Mouse (Mus musculus) 416B (cell line): ENCODE results near the gene Capns1.
"Not testable (repeated sequence)": the region's sequence is repeated elsewhere in the genome, so short reads cannot be mapped to it uniquely, and the experiment has no call there.

Experiments
- DNase-seq: peaks from one replicate; pipeline ENCODE4 v3.0.0; 2011; ENCODE audit warnings: low read depth

Capns1 gene

DNA sequence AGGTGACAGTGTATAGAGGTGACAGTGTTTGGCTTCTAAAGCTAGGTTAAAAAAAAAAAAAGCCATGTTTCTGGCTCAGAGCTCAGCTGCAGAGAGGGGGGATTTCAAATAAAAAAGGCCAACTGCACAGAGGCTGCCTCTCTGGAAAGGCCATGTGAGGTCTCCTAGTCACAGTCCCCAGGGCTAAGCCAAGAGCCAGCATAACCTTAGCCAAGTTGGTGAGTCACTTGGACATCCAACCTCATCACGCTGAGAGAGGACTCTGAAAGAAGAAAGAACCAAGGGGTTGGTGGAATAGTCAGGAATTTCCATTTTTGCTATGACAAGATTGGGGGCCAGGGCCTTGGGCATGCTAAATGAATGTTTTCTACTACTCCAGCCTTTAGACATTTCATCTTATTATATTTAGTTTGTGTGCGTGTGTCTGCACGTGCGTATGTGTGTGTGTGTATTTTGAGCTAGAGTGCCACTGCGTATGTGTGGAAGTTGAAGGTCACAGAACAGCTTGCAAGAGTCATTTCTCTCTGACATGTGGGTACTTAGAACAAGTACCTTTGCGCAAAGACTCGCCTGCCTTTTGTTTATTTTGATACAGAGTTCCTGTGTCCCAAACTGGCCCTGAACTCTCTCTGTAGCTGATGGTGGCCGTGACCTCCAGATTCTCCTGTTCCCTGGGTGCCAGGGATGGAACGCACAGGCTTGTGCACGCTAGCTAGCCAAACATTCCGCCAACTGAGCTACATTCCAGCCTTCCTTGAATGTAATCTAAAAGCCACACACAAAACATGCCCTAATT lies 4.5 kb upstream of the Capns1 start:
- DNase-seq = no peak

DNA sequence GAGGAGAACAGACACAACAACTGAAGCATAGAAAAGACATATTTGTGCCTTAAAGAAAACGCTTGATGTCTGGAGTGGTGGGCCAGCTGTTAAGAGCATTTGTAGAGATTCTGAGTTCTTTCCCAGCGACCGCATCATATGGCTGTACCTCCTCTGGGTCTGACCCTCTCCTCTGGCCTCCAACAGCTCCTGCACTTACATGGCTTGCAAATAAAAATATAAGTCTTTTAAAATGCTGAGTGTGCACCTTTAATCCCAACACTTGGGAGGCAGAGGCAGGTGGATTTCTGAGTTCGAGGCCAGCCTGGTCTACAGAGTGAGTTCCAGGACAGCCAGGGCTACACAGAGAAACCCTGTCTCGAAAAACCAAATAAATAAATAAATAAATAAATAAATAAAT lies 2.0 kb upstream of the Capns1 start:
- not testable (repeated sequence) for DNase-seq

DNA sequence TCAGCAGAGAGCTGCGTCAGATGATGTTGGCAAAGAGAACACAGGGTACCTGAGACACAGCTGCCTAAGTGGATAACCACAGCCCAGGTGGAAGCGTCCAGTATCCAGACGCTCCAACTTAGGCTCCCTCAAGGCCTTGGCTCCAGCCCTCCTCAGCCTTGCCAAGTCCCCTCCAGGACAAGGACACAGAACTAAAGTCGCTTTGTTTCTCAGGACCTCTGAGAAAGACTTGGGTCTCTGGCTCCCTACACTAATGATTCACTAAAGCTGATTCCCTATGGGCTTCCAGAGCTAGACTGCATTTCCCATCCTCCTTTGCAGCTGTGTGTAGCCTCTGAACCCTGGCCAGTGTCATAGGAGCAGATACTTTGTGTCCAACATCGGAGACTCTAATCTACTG lies 1.6 kb upstream of the Capns1 start:
- DNase-seq = no peak

DNA sequence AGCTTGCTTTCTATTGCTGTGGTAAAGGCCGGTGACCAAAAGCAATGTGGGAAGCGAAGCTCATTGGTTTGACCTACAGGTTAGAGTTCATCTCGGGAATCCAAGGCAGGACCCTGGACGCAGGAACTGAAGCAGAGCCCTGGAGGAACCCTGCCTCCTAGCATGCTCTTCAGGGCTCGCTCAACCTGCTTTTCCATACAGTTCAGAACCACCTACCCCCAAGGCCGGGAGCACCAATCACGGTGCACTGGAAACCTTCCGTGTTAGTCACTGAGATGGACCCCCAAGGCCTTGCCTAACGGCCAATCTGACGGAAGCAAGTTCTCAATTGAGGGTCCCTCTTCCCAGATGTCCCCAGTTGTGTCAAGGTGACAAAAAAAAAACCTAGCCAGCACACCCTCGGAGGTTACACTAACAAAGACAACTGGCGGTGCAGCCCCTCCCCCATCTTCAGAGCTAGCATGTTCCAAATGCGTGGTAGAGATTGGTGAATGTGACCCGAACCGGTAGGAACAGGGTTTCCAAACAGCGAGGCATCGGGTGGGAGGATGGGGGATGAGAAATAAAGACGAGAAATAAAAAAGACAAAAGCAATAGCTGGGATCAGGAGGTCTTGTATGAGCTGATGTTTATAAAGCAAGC lies 1.0 kb upstream of the Capns1 start:
- no peak for DNase-seq

DNA sequence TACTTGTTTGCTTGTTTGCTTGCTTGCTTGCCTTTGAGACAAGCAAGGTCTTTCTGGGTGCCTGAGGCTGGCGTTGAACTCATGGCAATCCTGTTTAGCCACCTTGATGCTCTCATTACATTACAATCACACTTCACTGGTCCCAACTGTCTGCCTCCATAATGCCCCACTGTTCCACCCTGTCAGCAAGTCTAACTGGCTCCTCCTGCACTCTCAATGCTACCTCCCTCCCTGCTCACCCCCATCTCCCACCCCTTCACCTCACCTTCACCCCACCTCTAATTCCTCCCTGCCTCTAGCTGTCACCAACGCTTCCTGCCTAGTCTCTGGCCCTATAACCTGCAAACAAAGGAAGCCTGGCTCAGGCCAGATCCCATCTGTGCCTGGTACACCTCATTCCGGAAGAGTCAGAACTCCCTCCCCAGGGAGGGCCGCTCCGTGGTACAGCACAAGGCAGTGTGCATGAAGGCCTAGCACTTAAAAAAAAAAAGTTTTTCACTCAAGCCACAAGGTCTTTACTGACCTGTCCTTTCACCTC lies 950 bp downstream of the Capns1 start:
- DNase-seq = peak; percentile 69

DNA sequence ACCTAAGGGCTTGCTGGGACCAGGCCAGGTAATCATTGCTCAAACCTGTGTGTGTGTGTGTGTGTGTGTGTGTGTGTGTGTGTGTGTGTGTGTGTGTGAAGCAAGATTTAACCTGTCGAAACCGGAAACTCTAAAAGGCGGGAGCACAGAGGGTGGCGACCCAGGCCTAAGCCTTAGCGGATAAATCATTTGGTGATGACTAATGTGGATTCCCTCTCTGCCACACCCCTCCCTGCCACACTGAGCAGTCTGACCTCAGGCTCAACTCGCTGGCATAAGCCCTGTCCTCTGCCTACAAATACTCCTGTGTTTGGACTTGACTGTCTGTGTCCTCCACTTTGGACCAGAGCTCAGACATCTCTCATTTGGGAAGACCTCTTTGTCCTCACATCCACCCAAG lies 2.4 kb downstream of the Capns1 start:
- peak; percentile 93 for DNase-seq

DNA sequence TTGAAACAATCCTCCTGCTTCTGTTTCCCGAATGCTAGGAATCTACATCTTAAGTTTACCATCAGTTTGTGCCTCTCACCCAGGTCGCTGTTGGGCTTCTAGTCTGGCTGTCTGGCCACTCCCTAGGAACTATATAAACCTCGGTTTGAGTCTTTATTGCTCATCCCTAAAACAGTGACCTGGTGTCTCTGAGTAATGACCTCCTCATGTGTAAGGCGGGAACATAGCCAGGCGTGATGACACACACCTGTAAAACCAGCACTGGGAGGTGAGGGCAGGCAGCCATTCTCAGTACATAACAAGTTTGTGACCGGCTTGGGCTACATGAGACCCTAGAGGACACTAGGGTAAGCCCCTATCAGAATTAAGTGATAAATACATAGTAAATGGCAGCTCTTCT lies 3.1 kb downstream of the Capns1 start:
- no peak for DNase-seq

DNA sequence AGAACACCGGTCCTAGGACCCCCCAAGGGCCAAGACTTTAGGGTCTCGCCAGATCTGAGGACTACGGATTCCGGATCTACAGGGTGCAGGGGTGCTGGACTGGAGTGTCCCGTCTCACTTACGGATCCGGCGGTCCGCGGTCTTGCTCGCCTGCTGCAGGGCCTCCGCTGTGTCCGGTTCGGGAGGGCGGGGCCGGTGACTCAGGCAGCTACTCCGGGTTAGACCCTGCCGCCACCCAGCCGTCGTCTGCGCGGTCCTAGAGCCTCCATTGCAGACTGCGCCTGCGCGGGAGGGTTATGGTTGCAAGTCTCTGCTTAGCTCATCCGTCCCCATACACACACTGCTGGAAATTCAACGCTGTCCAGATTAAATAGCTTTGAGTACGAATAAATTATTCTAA lies 3.7 kb downstream of the Capns1 start:
- DNase-seq = peak; percentile 97

DNA sequence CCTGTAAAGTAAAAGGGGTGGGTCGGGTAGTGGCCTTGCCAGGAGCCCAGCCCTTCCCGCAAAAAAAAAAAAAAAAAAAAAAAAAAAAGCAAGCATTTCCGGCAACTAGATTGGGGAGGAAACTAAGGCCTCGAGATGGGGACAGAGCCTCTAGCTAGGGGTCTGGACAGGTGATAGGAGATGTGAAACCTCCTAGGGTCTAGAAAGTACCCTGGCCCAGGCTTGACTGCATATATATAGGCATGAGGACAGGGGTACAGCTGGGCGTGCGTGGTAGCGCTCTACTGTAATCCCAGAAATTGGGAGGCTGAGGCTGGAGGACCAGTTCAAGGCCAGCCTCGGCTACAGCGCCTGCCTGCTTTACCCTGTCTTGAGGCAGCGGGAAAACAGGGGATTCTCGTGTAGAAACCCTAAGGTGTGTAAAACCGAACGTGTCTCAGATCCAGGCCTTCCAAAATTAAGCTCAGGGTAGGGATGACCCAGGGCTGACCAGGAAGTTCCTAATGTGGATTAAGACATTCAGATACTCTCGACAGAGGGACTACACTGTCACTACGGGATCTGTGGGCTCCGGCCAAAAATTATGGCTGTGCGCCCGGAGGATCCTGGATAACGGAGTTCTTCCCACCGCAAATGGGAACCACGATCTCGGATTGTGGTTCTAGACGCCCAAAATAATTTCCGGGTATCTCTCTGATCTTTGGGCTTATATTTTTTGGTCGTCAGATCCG lies 4.3 kb downstream of the Capns1 start:
- DNase-seq = peak; percentile 77

DNA sequence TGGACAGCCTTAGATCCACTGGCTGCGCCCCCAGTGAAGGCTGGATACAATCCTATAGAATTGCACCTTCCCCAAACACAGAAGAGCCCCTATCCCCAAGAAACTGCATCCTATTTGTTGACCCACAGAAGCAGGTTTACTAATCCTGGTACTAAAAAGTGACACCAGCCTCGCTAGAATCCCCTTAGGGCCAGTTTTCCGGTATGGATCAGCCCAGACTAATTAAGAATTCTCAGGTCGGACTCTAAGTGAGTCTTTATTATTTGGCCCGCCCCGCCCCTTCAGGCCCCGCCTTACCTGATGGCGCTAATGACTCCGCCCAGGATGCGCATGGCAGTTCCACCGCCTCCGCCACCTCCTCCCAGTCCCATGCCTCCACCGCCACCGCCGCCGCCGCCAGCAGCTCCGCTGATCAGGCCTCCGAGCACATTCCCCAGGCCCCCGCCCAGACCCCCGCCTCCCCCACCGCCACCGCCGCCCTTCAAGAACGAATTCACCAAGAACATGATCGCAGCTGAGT lies 5.0 kb downstream of the Capns1 start:
- DNase-seq = peak; percentile 89

DNA sequence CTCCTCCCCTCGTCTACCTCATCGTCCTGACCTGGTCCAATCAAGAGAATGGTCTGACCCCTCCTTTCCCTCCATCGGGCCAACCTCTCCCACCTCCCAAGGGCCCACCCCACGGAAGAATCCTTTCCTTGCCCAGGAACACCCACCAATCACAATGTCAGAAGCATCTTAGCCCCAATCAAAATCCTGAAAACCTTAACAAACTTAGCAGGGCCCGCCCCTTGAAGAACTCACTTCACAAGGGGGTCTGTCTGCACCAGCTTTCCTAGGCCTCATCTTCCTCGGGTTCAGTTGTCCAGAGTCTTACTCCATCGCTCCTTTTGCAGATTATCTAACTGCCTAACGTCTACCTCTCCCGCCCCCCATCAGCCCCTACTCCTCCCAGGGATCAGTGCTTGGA lies 5.6 kb downstream of the Capns1 start:
- DNase-seq = no peak

DNA sequence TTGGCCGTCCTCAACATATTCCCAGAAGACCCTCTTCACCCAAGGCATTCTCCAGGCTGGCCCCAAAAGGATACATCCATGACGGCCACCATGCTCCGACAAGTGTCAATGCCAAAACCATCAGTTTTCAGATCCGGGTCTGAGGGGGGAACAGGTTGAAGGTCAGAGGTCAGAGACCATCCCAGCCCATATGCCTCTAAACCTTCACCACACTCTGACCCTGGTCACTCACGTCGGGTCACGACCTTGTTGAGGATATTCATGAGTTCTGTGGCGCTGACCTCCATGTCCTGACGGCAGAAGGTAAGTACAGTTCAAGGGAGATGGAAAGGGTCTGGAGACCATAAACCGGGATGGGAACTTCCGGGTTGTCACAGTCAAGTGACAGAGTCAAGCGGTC lies 6.5 kb downstream of the Capns1 start:
- DNase-seq = no peak

DNA sequence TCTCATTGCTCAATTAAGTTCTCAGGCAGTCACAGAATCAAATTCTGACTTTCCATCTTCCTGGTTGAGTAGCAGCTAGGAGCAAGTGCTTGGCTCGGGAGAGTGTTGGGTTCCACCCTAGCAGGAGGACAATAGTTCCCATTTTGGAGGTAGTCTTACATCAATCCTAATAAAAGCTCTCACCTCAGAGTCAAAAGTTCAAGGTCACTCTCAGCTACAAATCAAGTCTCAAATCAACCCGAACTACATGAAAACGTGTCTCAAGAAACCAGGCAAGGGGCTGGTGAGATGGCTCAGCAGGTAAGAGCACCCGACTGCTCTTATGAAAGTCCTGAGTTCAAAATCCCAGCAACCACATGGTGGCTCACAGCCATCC lies 9.5 kb downstream of the Capns1 start:
- no peak for DNase-seq

DNA sequence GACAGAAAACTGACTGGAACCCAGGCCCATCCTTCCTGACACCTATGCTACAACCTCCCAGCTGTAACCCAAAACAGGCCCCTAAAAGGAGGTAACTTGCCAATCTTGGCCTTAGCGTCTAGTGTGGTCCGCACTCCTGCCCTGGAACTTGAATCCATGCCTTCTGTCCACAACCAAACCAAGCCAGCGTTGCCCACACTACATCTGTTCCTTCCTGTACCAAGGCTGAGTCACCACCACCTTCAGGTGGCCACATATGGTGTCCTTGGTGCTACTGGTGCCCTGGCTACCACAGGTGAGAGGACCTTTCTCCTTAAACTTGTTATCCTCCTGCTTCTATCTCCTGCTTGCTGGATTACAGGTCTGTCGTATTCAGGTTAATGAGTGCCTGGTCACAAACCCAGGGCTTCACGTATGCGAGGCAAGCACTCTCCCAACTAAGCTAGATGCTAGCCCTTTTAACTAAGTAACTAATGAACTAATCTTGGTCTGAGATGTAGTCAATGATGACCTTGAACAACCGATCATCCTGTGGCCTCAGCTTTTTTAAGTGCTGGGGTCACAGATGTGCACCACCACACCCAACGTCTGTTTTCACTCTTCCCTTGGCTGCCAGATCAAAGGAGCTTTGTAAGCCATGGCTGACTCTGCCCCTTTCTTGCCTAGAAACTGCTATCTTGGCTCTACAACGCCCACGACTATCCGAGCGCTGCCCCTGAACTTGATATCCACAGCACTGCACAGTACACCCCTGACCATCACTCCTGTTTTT lies 10.1 kb downstream of the Capns1 start:
- no peak for DNase-seq

DNA sequence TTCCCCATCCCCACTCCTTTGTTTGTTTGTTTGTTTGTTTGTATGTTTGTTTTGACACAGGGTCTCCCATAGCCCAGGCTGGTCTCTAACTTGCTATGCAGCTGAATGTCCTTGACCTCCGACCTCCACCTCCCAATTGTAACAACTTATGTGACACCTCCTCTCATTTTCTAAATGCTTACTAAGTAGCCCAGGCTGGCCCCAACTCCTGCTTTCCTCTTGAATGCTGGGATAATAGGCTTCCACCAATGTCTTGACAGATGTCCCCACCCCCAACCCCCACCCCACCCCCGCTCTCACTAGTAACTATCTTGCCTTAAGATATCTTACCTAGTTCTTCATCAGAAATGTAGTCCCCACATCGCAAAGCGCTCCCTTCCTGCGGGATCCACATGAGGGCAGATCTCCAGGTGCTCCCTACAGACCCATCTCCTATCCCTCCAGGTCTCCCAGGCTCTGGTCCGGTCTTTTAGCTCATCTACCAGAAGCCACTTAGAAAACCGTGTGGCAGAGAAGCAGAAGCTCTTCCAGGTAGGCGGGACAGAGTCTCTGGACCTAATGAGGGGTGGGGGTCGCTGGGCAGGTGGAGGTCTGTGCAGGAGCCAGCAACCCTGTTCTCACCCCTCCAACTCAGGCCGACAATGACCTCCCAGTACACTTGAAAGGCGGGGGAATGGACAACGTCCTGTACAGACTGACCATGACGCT lies 13.8 kb downstream of the Capns1 start:
- no peak for DNase-seq

- DNase-seq = peak; percentile 98
These were observed 14.7 kb downstream of the Capns1 start, which contains the start of gene Cox7a1 for GRCm38 (mm10) chr7:30183879-30184289. TSS of gene Cox7a1 (plus strand) at chr7:30184144.

DNA sequence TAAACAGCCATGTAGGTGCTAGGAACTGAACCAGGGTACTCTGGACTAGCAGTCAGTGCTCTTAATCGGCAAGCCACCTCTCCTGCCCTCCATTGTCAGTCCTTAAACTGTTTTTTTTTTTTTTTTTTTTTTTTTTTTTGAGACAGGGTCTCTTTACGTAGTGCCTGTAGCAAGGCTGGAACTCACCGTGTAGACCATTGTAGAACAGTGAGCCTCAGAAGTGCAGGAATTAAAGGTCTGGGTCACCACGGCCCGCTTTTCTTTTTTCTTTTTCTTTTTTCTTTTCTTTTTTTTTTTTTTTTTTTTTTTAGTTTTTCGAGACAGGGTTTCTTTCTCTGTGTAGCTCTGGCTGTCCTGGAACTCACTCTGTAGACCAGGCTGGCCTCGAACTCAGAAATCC lies 15.4 kb downstream of the Capns1 start:
- not testable (repeated sequence) for DNase-seq

DNA sequence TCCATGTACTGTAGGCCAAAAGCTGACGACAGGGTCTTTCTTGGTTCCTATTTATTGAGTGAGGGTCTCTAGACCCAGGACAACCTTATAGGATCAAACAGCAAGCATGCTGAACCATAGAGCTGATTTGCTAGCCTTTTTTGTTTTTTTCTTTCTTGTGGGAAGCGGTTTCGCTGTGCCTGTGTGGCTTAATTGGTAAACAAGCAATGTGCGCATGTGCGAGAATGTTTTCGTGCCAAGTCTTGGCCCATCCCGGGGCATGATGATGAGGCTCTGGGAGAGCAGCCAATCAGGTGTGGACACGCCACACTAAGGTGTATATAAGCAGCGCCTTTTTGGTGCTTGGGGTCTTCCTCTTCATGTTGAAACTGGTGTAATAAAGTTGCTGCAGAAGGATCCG lies 16.7 kb downstream of the Capns1 start:
- DNase-seq = not testable (repeated sequence)

- peak; percentile 83 for DNase-seq
These were observed 17.3 kb downstream of the Capns1 start for GRCm38 (mm10) chr7:30181308-30181707.

GRCm38 (mm10) chr7:30178256-30178655 lies 20.4 kb downstream of the Capns1 start:
- DNase-seq = no peak

DNA sequence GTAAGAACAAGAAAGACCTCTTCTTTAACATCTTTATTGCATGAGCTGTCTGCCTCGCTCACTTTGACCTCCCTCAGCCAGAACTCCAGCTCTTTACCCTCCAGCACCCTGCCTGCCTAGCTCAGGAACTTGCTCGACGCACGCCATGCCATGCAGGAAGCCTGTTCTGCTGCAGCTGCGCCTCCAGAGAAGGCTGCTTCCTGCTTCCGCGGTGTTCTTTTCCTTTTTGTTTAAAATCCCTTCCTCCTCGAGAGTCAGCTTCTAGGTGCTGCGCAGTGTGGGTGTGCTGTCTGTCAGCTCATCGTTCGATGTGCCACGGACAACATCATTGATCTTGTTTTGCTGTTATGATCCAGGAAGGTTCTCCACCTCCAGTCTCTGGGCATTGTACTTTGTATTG lies 22.1 kb downstream of the Capns1 start:
- DNase-seq = no peak
